22 mouse cellular contexts compared by ENCODE assay signal in the genomic region with DNA sequence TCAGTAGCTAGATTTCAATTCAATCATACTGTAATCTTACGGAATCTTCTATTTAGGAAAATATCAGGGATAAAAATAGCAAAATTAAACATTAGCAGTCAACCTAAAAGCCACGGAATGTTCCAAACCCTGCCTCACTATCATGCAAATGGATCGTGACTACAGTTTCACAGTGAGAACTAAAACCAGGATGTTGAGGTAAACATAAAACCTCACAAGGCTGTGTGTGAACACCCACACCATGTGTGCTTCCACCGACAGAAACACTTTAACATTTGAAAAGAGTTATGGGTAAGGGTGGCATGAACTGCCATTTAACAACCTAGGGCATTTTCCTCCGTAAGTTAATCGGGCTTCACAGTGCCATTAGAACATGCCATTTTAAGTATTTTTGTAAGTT.
A peak's percentile ranks its signal among the peaks of the same experiment; 100 is the strongest.
DNase-seq lines count a peak whose midpoint lies in the region; ATAC-seq lines count a peak whose summit lies in the region.
"Had no signal": no experiment of that assay in that cellular context is flagged by ENCODE, and none has a peak within 500 bp of the region (broad histone marks: within the 10 kb centered on the region; RNA-seq: fewer than 3 reads in every experiment).

No protein-coding gene starts in this region.

- no peak overlapping the region for H3K4me2 ChIP-seq in kidney, embryonic 14.5 days (replicated peaks; ENCODE audit: low read depth, low read length)
- H3K4me2 ChIP-seq: forebrain, embryonic 13.5 days; heart, embryonic 11.5 days; hindbrain, embryonic 13.5 days had no signal

- no peak overlapping the region for H3K4me3 ChIP-seq in kidney, embryonic 14.5 days (ENCODE audit: low read length)
- H3K4me3 ChIP-seq: forebrain, embryonic 10.5 days; forebrain, embryonic 13.5 days; hindbrain, embryonic 13.5 days had no signal

- no peak overlapping the region for H3K9ac ChIP-seq in kidney, embryonic 14.5 days (ENCODE audit: low read depth, low read length)
- H3K9ac ChIP-seq: forebrain, embryonic 13.5 days; hindbrain, embryonic 13.5 days had no signal

- 70% methylated on average over 6 of the region's 6 CpGs for WGBS in kidney, embryonic 14.5 days

- H3K27me3 ChIP-seq in kidney, embryonic 14.5 days (ENCODE audit: control insufficient read depth, insufficient read depth, low read length) = no peaks in the 10 kb centered on the region
- H3K27me3 ChIP-seq: forebrain, embryonic 13.5 days; hindbrain, embryonic 13.5 days had no signal

- H3K27ac ChIP-seq in kidney, embryonic 14.5 days (ENCODE audit: low read depth, low read length) = no peak overlapping the region
- H3K27ac ChIP-seq: forebrain, embryonic 10.5 days; forebrain, embryonic 13.5 days; hindbrain, embryonic 13.5 days had no signal

- ATAC-seq in frontal cortex, adult (ENCODE audit: low TSS enrichment) = peak; percentile 59; the same call in 1 of the 2 replicates
- ATAC-seq in kidney, embryonic 14.5 days (ENCODE audit: low FRiP score, low TSS enrichment) = no peak
- ATAC-seq: forebrain, embryonic 13.5 days; forebrain, embryonic 16.5 days; hindbrain, embryonic 16.5 days; intestine, embryonic 16.5 days; Patski had no signal

- DNase-seq in frontal cortex, postnatal 25 days (ENCODE audit: low spot score in 2 of 2) = no peak
- DNase-seq in R1 (ENCODE audit: low read depth, low spot score) = peak; percentile 23
- DNase-seq in telencephalon, adult 2 months (ENCODE audit: low read depth, low spot score) = peak; percentile 11
- DNase-seq in thymus, postnatal 25 days = no peak
- DNase-seq: adrenal gland, adult 2 months; adrenal gland, postnatal 14 days; cerebellum, adult 11-12 months; cerebellum, adult 8-10 months; cerebellum, postnatal 10 days; gastrocnemius, postnatal 10 days; kidney, adult 18-20 months had no signal

- H3K9me3 ChIP-seq in kidney, embryonic 14.5 days (ENCODE audit: control insufficient read depth, low read length) = no peaks in the 10 kb centered on the region
- H3K9me3 ChIP-seq: forebrain, embryonic 13.5 days had no signal

- H3K4me1 ChIP-seq in kidney, embryonic 14.5 days (ENCODE audit: control insufficient read depth, insufficient read depth, low read length) = no peaks in the 10 kb centered on the region
- H3K4me1 ChIP-seq: forebrain, embryonic 10.5 days; forebrain, embryonic 13.5 days; hindbrain, embryonic 13.5 days had no signal

- H3K36me3 ChIP-seq in kidney, embryonic 14.5 days (ENCODE audit: control insufficient read depth, insufficient read depth, low read length) = no peaks in the 10 kb centered on the region
- H3K36me3 ChIP-seq: forebrain, embryonic 10.5 days; G1E; hindbrain, embryonic 13.5 days had no signal

Comparison
In these comparisons a context has a peak if more than half of its experiments do, and no peak if none do; other contexts are left out.
1. DNase-seq: peak in R1 (single experiment) and telencephalon, adult 2 months (single experiment); none in frontal cortex, postnatal 25 days (0 of 2) and thymus, postnatal 25 days (single experiment).